Mouse (Mus musculus): ENCODE data around the gene Ccdc191. TPM values are rescaled to one million over a fixed set of nuclear protein-coding genes. Genes with fewer than 3 reads are reported as not detected.

The Ccdc191 gene
- total RNA-seq (2014; rRNA removed; ENCODE audit: low replicate concordance) (0.04 TPM in 1 of 2 replicates, not detected in the other), polyA plus RNA-seq (2015; fragmentation: Nextera tagmentation; extraction: Ambion mirVana) (5.8 and 7.8 TPM in 2 replicates)

- peak; percentile 100 for DNase-seq (ENCODE audit: low spot score)
- Histone ChIP-seq H3K4me3 (ENCODE audit: low read depth, low read length) (peak within 1 kb of the TSS; percentile 68), H3K4me1 (ENCODE audit: control insufficient read depth, insufficient read depth) (peaks cover 12% of the 10 kb centered on the region), H3K27me3 (ENCODE audit: control insufficient read depth, insufficient read depth, low read length) (no peaks in the 10 kb centered on the region), H3K9me3 (replicated peaks; ENCODE audit: control insufficient read depth, low read length) (no peaks in the 10 kb centered on the region), H3K36me3 (replicated peaks; ENCODE audit: control insufficient read depth, insufficient read depth, low read length) (no peaks in the 10 kb centered on the region), H3K9ac (replicated peaks; ENCODE audit: low read depth, low read length) (peak within 1 kb of the TSS; percentile 66), H3K4me2 (ENCODE audit: low read depth, low read length) (peak within 1 kb of the TSS; percentile 70), H3K27ac (ENCODE audit: low read depth) (peak within 1 kb of the TSS; percentile 67)
- peak; percentile 100 for ATAC-seq (ENCODE audit: insufficient read depth, low read depth)
- under 1% methylated on average over 33 of the region's 33 CpGs for WGBS
- TF ChIP-seq EP300 (IDR thresholded peaks at IDR 0.05; ENCODE audit: low read depth) (no peak), CTCF (IDR thresholded peaks at IDR 0.05; ENCODE audit: low read depth) (no peak; the same call in 1 of the 2 replicates)
Measured at GRCm38 (mm10) chr16:43889208-43890004, at the start of gene Ccdc191. Gene Ccdc191, plus strand, starts transcription at chr16:43889800.

GRCm38 (mm10) chr16:43841236-43841635 is 48.4 kb upstream of the Ccdc191 start:
- no peak overlapping the region for H3K4me2 ChIP-seq (ENCODE audit: low read depth, low read length)
- no peak overlapping the region for H3K4me3 ChIP-seq (ENCODE audit: low read depth, low read length)
- ATAC-seq (ENCODE audit: insufficient read depth, low read depth) (no peak), DNase-seq (ENCODE audit: low spot score) (peak; percentile 14)
- WGBS: 50% methylated on average over 1 of the region's 1 CpGs
- no peak overlapping the region for H3K27ac ChIP-seq (ENCODE audit: low read depth)
- no peak for TF ChIP-seq CTCF (IDR thresholded peaks at IDR 0.05; ENCODE audit: low read depth)
- no peak for TF ChIP-seq EP300 (IDR thresholded peaks at IDR 0.05; ENCODE audit: low read depth)
- H3K4me1 ChIP-seq (ENCODE audit: control insufficient read depth, insufficient read depth): no peaks in the 10 kb centered on the region
- no peak overlapping the region for H3K9ac ChIP-seq (replicated peaks; ENCODE audit: low read depth, low read length)
- H3K9me3 ChIP-seq (replicated peaks; ENCODE audit: control insufficient read depth, low read length): no peaks in the 10 kb centered on the region
- H3K27me3 ChIP-seq (ENCODE audit: control insufficient read depth, insufficient read depth, low read length): no peaks in the 10 kb centered on the region
- H3K36me3 ChIP-seq (replicated peaks; ENCODE audit: control insufficient read depth, insufficient read depth, low read length): no peaks in the 10 kb centered on the region

GRCm38 (mm10) chr16:43849839-43850238 is 39.8 kb upstream of the Ccdc191 start:
- WGBS: 59% methylated on average over 1 of the region's 1 CpGs

GRCm38 (mm10) chr16:43858941-43859476 is 30.6 kb upstream of the Ccdc191 start:
- WGBS: 89% methylated on average over 5 of the region's 5 CpGs
- TF ChIP-seq EP300 (IDR thresholded peaks at IDR 0.05; ENCODE audit: low read depth) (no peak), CTCF (IDR thresholded peaks at IDR 0.05; ENCODE audit: low read depth) (no peak)
- no peaks in the 10 kb centered on the region for H3K9me3 ChIP-seq (replicated peaks; ENCODE audit: control insufficient read depth, low read length)
- H3K4me3 ChIP-seq (ENCODE audit: low read depth, low read length): no peak overlapping the region
- ATAC-seq (ENCODE audit: insufficient read depth, low read depth): no peak
- H3K27me3 ChIP-seq (ENCODE audit: control insufficient read depth, insufficient read depth, low read length): no peaks in the 10 kb centered on the region
- no peaks in the 10 kb centered on the region for H3K4me1 ChIP-seq (ENCODE audit: control insufficient read depth, insufficient read depth)
- DNase-seq (ENCODE audit: low spot score): no peak
- no peak overlapping the region for H3K9ac ChIP-seq (replicated peaks; ENCODE audit: low read depth, low read length)
- no peak overlapping the region for H3K27ac ChIP-seq (ENCODE audit: low read depth)
- no peak overlapping the region for H3K4me2 ChIP-seq (ENCODE audit: low read depth, low read length)
- peaks cover 20% of the 10 kb centered on the region for H3K36me3 ChIP-seq (replicated peaks; ENCODE audit: control insufficient read depth, insufficient read depth, low read length)

More at GRCm38 (mm10) chr16:43849839-43850238, 39.8 kb upstream of the Ccdc191 start:
- no peak for DNase-seq (ENCODE audit: low spot score)
- H3K4me1 ChIP-seq (ENCODE audit: control insufficient read depth, insufficient read depth): no peaks in the 10 kb centered on the region
- TF ChIP-seq CTCF (IDR thresholded peaks at IDR 0.05; ENCODE audit: low read depth): no peak
- no peak overlapping the region for H3K4me2 ChIP-seq (ENCODE audit: low read depth, low read length)
- no peak overlapping the region for H3K4me3 ChIP-seq (ENCODE audit: low read depth, low read length)
- H3K27ac ChIP-seq (ENCODE audit: low read depth): no peak overlapping the region
- H3K36me3 ChIP-seq (replicated peaks; ENCODE audit: control insufficient read depth, insufficient read depth, low read length): no peaks in the 10 kb centered on the region
- no peak overlapping the region for H3K9ac ChIP-seq (replicated peaks; ENCODE audit: low read depth, low read length)
- H3K27me3 ChIP-seq (ENCODE audit: control insufficient read depth, insufficient read depth, low read length): no peaks in the 10 kb centered on the region
- H3K9me3 ChIP-seq (replicated peaks; ENCODE audit: control insufficient read depth, low read length): no peaks in the 10 kb centered on the region
- ATAC-seq (ENCODE audit: insufficient read depth, low read depth): no peak

- Histone ChIP-seq H3K9me3 (replicated peaks; ENCODE audit: control insufficient read depth, low read length) (no peaks in the 10 kb centered on the region), H3K4me2 (ENCODE audit: low read depth, low read length) (no peak overlapping the region), H3K27me3 (ENCODE audit: control insufficient read depth, insufficient read depth, low read length) (no peaks in the 10 kb centered on the region), H3K4me3 (ENCODE audit: low read depth, low read length) (no peak overlapping the region), H3K9ac (replicated peaks; ENCODE audit: low read depth, low read length) (no peak overlapping the region), H3K4me1 (ENCODE audit: control insufficient read depth, insufficient read depth) (no peaks in the 10 kb centered on the region), H3K36me3 (replicated peaks; ENCODE audit: control insufficient read depth, insufficient read depth, low read length) (peaks cover 23% of the 10 kb centered on the region), H3K27ac (ENCODE audit: low read depth) (no peak overlapping the region)
- no peak for ATAC-seq (ENCODE audit: insufficient read depth, low read depth)
- DNase-seq (ENCODE audit: low spot score): no peak
- 52% methylated on average over 6 of the region's 6 CpGs for WGBS
- TF ChIP-seq CTCF (IDR thresholded peaks at IDR 0.05; ENCODE audit: low read depth) (no peak), EP300 (IDR thresholded peaks at IDR 0.05; ENCODE audit: low read depth) (no peak)
Measured at GRCm38 (mm10) chr16:43860624-43861023, 29.0 kb upstream of the Ccdc191 start.
